ENCODE assay signal across 15 mouse cellular contexts in the genomic region with DNA sequence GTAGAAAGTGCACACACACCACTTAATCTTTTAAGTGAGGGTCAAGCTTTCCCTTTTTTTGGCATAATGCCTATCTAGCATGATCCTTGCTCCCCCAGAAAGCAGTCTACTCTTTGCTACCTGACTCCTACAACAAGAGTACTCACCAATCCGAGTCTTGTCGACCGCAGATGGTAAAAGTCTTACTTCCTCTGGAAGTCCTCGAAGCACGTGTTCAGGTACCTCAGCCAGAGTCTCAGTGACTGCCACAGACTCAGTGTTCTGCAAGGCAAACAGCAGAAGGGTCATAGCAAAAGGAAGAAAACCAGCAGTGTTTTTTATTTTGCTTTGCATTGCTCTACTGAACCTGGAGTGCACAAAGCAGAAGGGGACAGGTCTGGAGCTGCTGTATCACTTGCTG.
"Had no signal": no experiment of that assay in that cellular context is flagged by ENCODE, and none has a peak within 500 bp of the region (broad histone marks: within the 10 kb centered on the region; RNA-seq: fewer than 3 reads in every experiment).

No protein-coding gene starts in this region.

- H3K4me1 ChIP-seq: intestine, embryonic 15.5 days; kidney, embryonic 15.5 days; limb, embryonic 13.5 days; neural tube, embryonic 12.5 days had no signal

- H3K4me3 ChIP-seq: intestine, embryonic 15.5 days; kidney, embryonic 15.5 days; limb, embryonic 13.5 days; myocyte; neural tube, embryonic 12.5 days had no signal

- H3K36me3 ChIP-seq: intestine, embryonic 15.5 days had no signal

- H3K9ac ChIP-seq: intestine, embryonic 15.5 days; kidney, embryonic 15.5 days; limb, embryonic 13.5 days; liver, embryonic 14.5 days; neural tube, embryonic 12.5 days had no signal

- H3K4me2 ChIP-seq: intestine, embryonic 15.5 days; kidney, embryonic 15.5 days; limb, embryonic 13.5 days; neural tube, embryonic 12.5 days had no signal

- H3K27me3 ChIP-seq: intestine, embryonic 15.5 days; kidney, embryonic 15.5 days; limb, embryonic 13.5 days; neural tube, embryonic 12.5 days had no signal

- H3K27ac ChIP-seq: intestine, embryonic 15.5 days; kidney, embryonic 15.5 days; limb, embryonic 13.5 days; liver, embryonic 14.5 days; neural tube, embryonic 12.5 days had no signal

- ATAC-seq: intestine, embryonic 15.5 days; lung, postnatal 0 days had no signal

- H3K9me3 ChIP-seq: intestine, embryonic 15.5 days; kidney, embryonic 15.5 days; limb, embryonic 13.5 days; neural tube, embryonic 12.5 days had no signal

- DNase-seq: kidney, adult 18-20 months; kidney, postnatal 14 days; left cerebral cortex, postnatal 4 days; lung, adult 18-20 months; lung, postnatal 4 days; midbrain, embryonic 14.5 days; right cerebral cortex, postnatal 14 days; thymus, postnatal 14 days had no signal
